Mouse (Mus musculus) forebrain, embryonic 11.5 days (tissue): ENCODE measurements around the gene Lipt2. TPM values are rescaled to one million over a fixed set of nuclear protein-coding genes. Genes with fewer than 3 reads are reported as not detected.

ENCODE experiments used
- ATAC-seq: fragments of 200-750 bp; cut with Nextera tagmentation; replicated peaks from 2 replicates; pipeline ENCODE4 v1.8.0; 2017; ENCODE audit warnings: moderate TSS enrichment; ENCODE audit not compliant: low FRiP score
- DNase-seq: peaks from one replicate; pipeline ENCODE4 v3.0.0-alpha.2; 2017; ENCODE audit warnings: low spot score
- H3K27ac ChIP-seq: fragments of 300-500 bp; sonication (generic); 2 replicates; pipeline ENCODE4 v1.5.1; 2014; ENCODE audit warnings: low read depth, low read length
- H3K27me3 ChIP-seq: fragments of 300-500 bp; sonication (generic); 2 replicates; pipeline ENCODE4 v1.6.1; 2014; ENCODE audit warnings: mild to moderate bottlenecking, low read length, mixed read lengths; ENCODE audit not compliant: control insufficient read depth, insufficient read depth
- H3K36me3 ChIP-seq: fragments of 300-500 bp; sonication (generic); 2 replicates; pipeline ENCODE4 v1.6.1; 2014; ENCODE audit warnings: mild to moderate bottlenecking, low read length, moderate library complexity, mixed read lengths; ENCODE audit not compliant: control insufficient read depth, insufficient read depth
- H3K4me1 ChIP-seq: fragments of 300-500 bp; sonication (generic); replicated peaks from 2 replicates; pipeline ENCODE4 v1.6.1; 2014; ENCODE audit warnings: low read length, mixed read lengths; ENCODE audit not compliant: control insufficient read depth, insufficient read depth
- H3K4me2 ChIP-seq: fragments of 300-500 bp; sonication (generic); 2 replicates; pipeline ENCODE4 v1.6.1; 2014; ENCODE audit warnings: low read depth, mild to moderate bottlenecking, low read length, moderate library complexity, mixed read lengths; ENCODE audit not compliant: severe bottlenecking
- H3K4me3 ChIP-seq: fragments of 300-500 bp; sonication (generic); 2 replicates; pipeline ENCODE4 v1.5.1; 2014; ENCODE audit warnings: low read depth, low read length
- H3K9ac ChIP-seq: fragments of 300-500 bp; sonication (generic); 2 replicates; pipeline ENCODE4 v1.6.1; 2014; ENCODE audit warnings: low read length
- H3K9me3 ChIP-seq: fragments of 300-500 bp; sonication (generic); 2 replicates; pipeline ENCODE4 v1.6.1; 2016; ENCODE audit warnings: low read length, mixed read lengths; ENCODE audit not compliant: control insufficient read depth
- WGBS: fragments of 180-500 bp; shearing (Covaris S2); extraction: QIAGEN DNeasy Blood & Tissue Kit; methylation state at CpG from one replicate; pipeline ENCODE4 v1.1.7; 2014; 5-methylcytosine and 5-hydroxymethylcytosine counted together
- polyA plus RNA-seq: library from polyadenylated mRNA; unstranded; fragments of >200 nt; fragmentation: Nextera tagmentation; extraction: Ambion mirVana; gene quantifications from 2 replicates; pipeline ENCODE4 v1.2.1, GENCODE M21; 2014

Lipt2 gene
- 20.4 and 22.5 TPM in 2 replicates for polyA plus RNA-seq

DNA sequence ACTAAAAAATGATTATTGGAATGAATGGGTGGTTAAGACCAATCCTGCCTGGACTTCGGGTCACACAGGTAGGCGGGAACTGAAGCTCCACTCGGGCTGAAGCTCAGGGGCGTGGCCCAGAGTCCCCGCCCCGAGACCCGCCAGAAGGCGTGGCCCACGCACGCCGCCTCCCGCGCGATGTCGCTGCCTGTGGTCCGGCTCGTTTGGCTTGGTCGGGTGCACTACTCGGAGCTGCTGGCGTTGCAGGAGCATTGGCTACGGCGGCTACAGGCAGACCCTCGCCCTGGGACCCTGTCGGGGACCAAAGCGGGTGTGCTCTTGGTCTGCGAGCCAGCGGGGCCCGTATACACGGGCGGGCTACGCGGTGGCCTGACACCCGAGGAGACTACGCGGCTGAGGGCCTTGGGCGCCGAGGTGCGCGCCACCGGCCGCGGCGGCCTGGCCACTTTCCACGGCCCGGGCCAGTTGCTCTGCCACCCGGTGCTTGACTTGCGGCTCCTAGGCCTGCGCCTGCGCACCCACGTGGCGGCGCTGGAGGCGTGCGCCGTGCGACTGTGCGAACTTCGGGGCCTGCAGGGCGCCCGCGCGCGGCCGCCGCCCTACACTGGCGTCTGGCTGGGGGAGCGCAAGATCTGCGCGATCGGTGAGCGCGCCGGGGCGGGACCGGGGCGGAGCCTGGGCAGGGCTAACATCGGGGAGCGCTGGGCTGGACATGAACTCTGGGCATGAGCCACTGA lies at the start of gene Lipt2:
Gene Lipt2, plus strand, starts transcription at position 173 of the 737 bp plus-strand sequence.
- WGBS, result under 1% methylated on average over 76 of the region's 78 CpGs
- peak within 1 kb of the TSS; percentile 78 for H3K4me3 ChIP-seq
- H3K4me2 ChIP-seq, result peak within 1 kb of the TSS; percentile 92
- H3K9ac ChIP-seq, result peak within 1 kb of the TSS; percentile 91
- DNase-seq, result peak; percentile 93
- no peaks in the 10 kb centered on the region for H3K27me3 ChIP-seq
- H3K9me3 ChIP-seq, result no peaks in the 10 kb centered on the region
- H3K27ac ChIP-seq, result peak within 1 kb of the TSS; percentile 90
- ATAC-seq, result peak; percentile 95
- H3K36me3 ChIP-seq, result no peaks in the 10 kb centered on the region
- H3K4me1 ChIP-seq, result peaks cover 2% of the 10 kb centered on the region; the same call in 1 of the 2 replicates

DNA sequence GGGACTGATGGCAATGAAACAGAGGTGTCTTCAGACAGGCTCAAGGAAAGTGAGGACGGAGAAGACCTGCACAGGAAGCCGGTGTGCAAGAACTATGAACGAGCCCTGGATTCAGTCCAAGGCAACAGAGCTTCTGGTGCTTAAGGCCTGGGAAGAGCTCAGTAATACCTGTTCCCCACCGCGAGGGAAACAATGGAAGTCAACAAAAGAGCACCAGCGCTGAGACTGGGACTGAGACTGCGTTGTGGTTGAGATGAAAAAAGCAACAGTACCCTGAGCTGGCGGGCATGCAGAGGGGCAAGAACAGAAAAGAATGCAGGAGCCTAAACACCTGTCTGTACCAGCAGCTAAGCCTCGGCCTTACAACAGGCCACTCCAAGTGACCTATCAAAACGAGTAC lies 47.6 kb upstream of the Lipt2 start:
- DNase-seq (peak; percentile 42), ATAC-seq (no peak)
- Histone ChIP-seq H3K27ac (no peak overlapping the region), H3K9ac (no peak overlapping the region), H3K9me3 (no peaks in the 10 kb centered on the region), H3K27me3 (no peaks in the 10 kb centered on the region), H3K4me2 (no peak overlapping the region), H3K4me1 (no peaks in the 10 kb centered on the region), H3K4me3 (no peak overlapping the region), H3K36me3 (peaks cover 4% of the 10 kb centered on the region; the same call in 1 of the 2 replicates)
- WGBS, result 71% methylated on average over 10 of the region's 10 CpGs

DNA sequence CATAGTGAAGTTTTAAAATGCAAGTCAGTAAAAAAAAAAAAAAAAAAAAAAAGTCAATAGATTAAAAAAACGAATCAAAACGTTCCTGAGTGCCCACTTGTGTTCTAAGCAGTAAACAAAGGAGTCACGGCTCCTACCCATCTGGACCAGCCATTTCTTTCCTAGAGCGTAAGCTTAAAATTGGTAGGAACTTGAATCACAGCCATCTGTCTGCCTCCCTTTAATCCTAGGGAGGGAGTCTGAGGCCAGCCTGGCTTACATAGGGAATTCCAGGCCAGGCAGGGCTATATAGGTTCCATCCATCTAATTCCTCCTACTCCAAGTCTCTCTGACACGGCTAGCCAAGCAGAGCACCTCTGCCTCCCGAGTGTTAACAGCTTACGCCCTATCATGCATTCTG lies 45.3 kb upstream of the Lipt2 start:
- Histone ChIP-seq H3K9me3 (no peaks in the 10 kb centered on the region), H3K36me3 (peaks cover 8% of the 10 kb centered on the region; the same call in 1 of the 2 replicates), H3K4me2 (no peak overlapping the region), H3K4me1 (no peaks in the 10 kb centered on the region; the same call in 1 of the 2 replicates), H3K4me3 (no peak overlapping the region), H3K27ac (no peak overlapping the region), H3K9ac (no peak overlapping the region), H3K27me3 (no peaks in the 10 kb centered on the region)
- WGBS, result 87% methylated on average over 7 of the region's 7 CpGs
- ATAC-seq, result no peak
- peak; percentile 38 for DNase-seq

DNA sequence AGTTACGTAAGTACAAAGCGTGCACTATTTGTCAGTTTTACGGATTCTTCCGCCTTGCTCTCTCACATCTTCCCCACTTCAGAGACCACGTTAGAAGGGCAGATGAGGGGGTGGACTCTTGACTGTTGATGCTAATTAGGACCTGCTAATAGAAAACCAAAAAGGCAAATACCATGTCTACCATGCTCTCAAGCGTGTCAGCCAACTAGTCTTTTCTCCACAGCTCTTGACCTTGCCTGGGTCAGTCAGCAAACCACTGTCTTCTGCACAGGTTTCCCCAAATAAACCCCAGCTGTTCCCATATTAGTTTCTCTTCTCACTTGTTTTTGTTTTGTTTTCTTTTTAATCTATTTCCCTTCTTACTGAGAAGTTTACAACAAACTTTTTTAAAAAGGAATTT lies 44.8 kb upstream of the Lipt2 start:
- Histone ChIP-seq H3K4me1 (peaks cover 2% of the 10 kb centered on the region; the same call in 1 of the 2 replicates), H3K4me3 (no peak overlapping the region), H3K4me2 (no peak overlapping the region), H3K27ac (no peak overlapping the region), H3K9ac (no peak overlapping the region), H3K27me3 (no peaks in the 10 kb centered on the region), H3K9me3 (no peaks in the 10 kb centered on the region), H3K36me3 (peaks cover 10% of the 10 kb centered on the region; the same call in 1 of the 2 replicates)
- DNase-seq, result peak; percentile 14
- no peak for ATAC-seq
- WGBS, result 88% methylated on average over 6 of the region's 6 CpGs

DNA sequence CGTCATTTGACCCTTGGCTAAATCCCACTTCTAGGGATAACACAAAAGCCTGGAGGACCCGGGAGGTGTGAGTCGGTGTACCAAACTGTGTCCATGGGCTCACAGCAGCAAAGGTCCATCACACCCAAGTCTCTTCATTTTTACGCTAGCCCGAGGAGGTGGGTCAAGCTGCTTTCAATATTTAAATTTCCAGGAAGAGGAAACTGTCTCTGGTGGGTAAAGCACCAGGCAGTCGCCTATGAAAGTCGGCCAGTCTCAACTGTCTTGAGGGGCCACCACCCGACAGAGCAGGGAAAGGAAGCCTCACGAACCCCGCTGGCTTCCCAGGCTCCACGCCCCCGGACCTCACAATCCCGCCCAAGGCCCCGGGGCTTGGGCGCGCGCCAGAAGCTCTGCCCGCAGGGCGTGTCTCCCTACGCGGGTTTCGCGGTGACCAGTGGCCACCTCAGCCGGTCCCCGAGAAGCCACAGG lies 38.3 kb upstream of the Lipt2 start:
- ATAC-seq (peak; percentile 52), DNase-seq (no peak)
- Histone ChIP-seq H3K4me1 (peaks cover 6% of the 10 kb centered on the region; the same call in 1 of the 2 replicates), H3K4me2 (peak overlapping the region; percentile 80), H3K4me3 (peak overlapping the region; percentile 93), H3K36me3 (peaks cover 8% of the 10 kb centered on the region; the same call in 1 of the 2 replicates), H3K27me3 (no peaks in the 10 kb centered on the region), H3K9ac (peak overlapping the region; percentile 92), H3K9me3 (no peaks in the 10 kb centered on the region), H3K27ac (peak overlapping the region; percentile 86)
- WGBS, result 0% methylated on average over 25 of the region's 25 CpGs

DNA sequence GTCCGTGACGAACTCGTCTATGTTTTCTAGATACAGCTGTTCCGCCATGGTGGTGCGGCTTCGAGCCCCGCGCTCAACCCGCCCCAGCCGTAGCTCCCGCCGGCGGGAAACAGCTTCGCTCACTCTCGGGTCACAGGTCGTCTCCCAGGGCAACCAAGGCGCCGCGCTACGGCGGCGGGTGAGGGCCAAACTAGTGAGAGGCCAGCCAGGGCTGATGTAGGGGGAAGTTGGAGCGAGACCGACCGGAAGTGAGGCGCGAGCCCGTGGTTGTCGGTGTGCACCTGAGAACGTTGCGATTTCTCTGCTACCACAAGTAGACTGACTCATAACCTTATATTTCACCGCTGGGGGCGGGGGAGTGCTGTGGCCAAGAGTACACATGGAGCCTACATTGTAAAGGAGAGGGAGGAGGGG lies 37.7 kb upstream of the Lipt2 start, which contains the start of gene Pold3:
Gene Pold3, minus strand, starts transcription at position 190 of the 414 bp plus-strand sequence.
- Histone ChIP-seq H3K36me3 (peaks cover 7% of the 10 kb centered on the region; the same call in 1 of the 2 replicates), H3K4me2 (peak within 1 kb of the TSS; percentile 80), H3K27me3 (no peaks in the 10 kb centered on the region), H3K4me1 (peaks cover 6% of the 10 kb centered on the region; the same call in 1 of the 2 replicates), H3K4me3 (peak within 1 kb of the TSS; percentile 93), H3K27ac (peak within 1 kb of the TSS; percentile 86), H3K9me3 (no peaks in the 10 kb centered on the region), H3K9ac (peak within 1 kb of the TSS; percentile 92)
- ATAC-seq (peak; percentile 95), DNase-seq (peak; percentile 100)
- under 1% methylated on average over 33 of the region's 33 CpGs for WGBS

DNA sequence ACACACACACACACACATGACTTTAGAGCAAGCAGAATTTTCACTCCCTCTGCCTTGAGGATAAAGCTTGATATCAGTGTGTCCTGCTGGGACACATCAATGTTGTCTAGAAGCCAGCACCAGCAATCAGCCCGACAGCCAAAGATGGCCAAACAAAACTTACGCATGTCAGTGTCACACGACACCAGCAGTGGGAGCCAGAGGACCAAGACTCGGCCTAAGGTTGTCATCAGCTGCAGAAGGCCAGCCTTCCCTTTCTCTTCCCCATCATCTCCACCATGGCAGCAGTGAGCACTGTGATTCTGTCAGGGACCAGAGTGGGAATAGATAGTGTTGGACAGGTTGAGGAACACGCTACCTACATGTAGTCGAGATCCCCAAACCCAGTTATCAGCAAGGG lies 35.6 kb upstream of the Lipt2 start:
- Histone ChIP-seq H3K4me1 (peaks cover 6% of the 10 kb centered on the region; the same call in 1 of the 2 replicates), H3K9me3 (no peaks in the 10 kb centered on the region), H3K27ac (no peak overlapping the region), H3K36me3 (peaks cover 3% of the 10 kb centered on the region; the same call in 1 of the 2 replicates), H3K4me3 (no peak overlapping the region), H3K27me3 (no peaks in the 10 kb centered on the region), H3K9ac (no peak overlapping the region), H3K4me2 (no peak overlapping the region)
- ATAC-seq (no peak), DNase-seq (peak; percentile 59)
- 61% methylated on average over 6 of the region's 6 CpGs for WGBS

DNA sequence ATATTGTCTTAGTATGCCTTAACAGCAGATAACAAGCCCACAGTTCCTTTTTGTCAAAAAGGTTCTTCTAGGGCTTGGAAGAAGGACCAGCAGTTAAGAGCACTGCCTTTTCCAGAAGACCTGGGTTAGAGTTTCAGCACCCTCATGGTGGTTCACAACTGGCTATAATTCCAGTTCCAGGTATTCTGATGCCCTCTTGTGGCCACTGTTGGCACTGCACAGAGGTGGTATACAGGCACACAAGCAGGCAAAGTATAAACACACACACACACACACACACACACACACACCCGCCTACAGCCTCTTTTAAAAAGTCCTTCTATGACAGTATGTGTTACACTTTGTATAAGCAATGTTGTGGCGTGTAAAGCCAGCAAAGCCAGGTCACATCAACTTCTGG lies 34.9 kb upstream of the Lipt2 start:
- ATAC-seq, result no peak
- H3K27ac ChIP-seq, result no peak overlapping the region
- H3K4me1 ChIP-seq, result 0 out of 2 replicates have a peak, but pooled peaks cover 4% of the 10 kb centered on the region
- 71% methylated on average over 2 of the region's 2 CpGs for WGBS
- no peaks in the 10 kb centered on the region for H3K36me3 ChIP-seq
- H3K4me2 ChIP-seq, result no peak overlapping the region
- peak; percentile 71 for DNase-seq
- H3K27me3 ChIP-seq, result no peaks in the 10 kb centered on the region
- H3K9me3 ChIP-seq, result no peaks in the 10 kb centered on the region
- no peak overlapping the region for H3K9ac ChIP-seq
- H3K4me3 ChIP-seq, result no peak overlapping the region
